Mouse (Mus musculus): ENCODE results near the gene Pon2.

- no peak for TF ChIP-seq CTCF (IDR thresholded peaks at IDR 0.05)
- no peak for TF ChIP-seq EP300 (IDR thresholded peaks at IDR 0.05)
Observed at GRCm38 (mm10) chr6:5325122-5325521, 26.9 kb upstream of the Pon2 start.

Data from lung, postnatal 0 days (tissue).